Mouse (Mus musculus) left cerebral cortex, postnatal 14 days (tissue): ENCODE data around the gene Syvn1. TPM values are rescaled to one million over a fixed set of nuclear protein-coding genes. Genes with fewer than 3 reads are reported as not detected.

Experiments
- DNase-seq, 2 experiments: peaks; one replicate each; pipeline ENCODE4 v3.0.0; 2021 to 2022; ENCODE audit warnings: low spot score in 2 of 2, mixed read lengths in 1 of 2
- intact Hi-C: fragments of 180-260 bp; cut with DNase I; formaldehyde crosslinking; loops from one replicate; pipeline ENCODE4 v1.15.1; 2025
- long read RNA-seq, 2 experiments: library from polyadenylated mRNA; stranded (forward); transcript quantifications; one replicate each; pipeline ENCODE4 v2.0.0; 2021
- total RNA-seq, 2 experiments: library from RNA; stranded (reverse); gene quantifications; 2 replicates each; pipeline ENCODE4 v1.2.3; 2021

Syvn1 gene
- 10 to 100 TPM; 41.2 to 44.4 TPM for total RNA-seq
- long read RNA-seq, experiment 1, transcript Syvn1-204 (16 exons, 3,464 nt), result major isoform, 10 of 31 reads
- long read RNA-seq, experiment 1, partial matches to known transcripts, result 19 of 31 reads
- long read RNA-seq, experiment 1, other reads (novel, unspliced or antisense), result 2 of 31 reads
- long read RNA-seq, experiment 2, transcript Syvn1-204 (16 exons, 3,464 nt), result major isoform, 14 of 38 reads
- long read RNA-seq, experiment 2, partial matches to known transcripts, result 17 of 38 reads
- long read RNA-seq, experiment 2, other reads (novel, unspliced or antisense), result 7 of 38 reads

DNA sequence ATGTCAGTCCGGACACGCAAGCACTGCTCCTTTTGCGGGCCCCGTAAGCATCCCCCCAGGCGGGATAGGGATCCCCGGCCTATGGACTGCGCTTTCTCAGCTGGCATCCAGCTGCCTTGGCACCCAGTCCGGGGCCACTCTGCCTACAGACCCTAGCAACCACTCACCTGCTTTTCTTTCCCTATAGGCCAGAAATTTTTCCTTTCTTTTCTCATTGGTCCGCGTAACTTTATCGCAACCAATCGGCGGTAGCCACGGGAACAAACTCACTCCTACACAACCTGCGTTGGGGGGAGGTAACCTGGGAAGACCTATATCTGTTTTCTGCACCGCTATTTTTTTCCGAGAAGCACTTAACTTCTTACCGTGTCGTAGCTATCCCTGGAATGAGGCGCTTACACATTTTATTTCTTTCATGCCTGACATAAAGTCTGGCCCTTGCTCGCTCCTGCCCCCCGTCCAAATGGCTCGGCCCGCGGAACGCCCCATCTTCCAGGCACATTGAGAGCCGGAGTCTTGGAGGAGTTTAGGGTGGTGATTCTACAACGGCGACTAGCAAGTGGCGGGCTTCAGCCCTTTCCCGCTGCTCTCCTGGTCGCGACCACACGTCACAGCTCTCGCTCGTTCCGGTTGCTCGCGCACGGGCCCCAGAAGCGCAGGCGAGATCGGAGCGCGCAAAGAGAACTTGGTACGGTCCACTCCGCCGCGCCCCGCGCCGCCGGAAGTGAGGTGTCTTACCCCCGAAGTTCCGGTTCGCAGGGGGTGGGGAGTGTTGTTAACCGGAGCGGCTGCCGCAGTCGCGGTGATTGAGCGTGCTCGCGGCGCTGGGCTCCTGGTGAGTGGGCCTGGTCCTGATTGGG lies at the start of gene Syvn1:
TSS of gene Syvn1 (plus strand) at position 283 of the 860 bp plus-strand sequence.
- intact Hi-C loops, result loop anchor here (1.0 kb wide), 1 partner anchor 11 kb away; the partner anchor contains the start of genes Fau and Mrpl49
- peak; percentile 91 to 96 for DNase-seq

DNA sequence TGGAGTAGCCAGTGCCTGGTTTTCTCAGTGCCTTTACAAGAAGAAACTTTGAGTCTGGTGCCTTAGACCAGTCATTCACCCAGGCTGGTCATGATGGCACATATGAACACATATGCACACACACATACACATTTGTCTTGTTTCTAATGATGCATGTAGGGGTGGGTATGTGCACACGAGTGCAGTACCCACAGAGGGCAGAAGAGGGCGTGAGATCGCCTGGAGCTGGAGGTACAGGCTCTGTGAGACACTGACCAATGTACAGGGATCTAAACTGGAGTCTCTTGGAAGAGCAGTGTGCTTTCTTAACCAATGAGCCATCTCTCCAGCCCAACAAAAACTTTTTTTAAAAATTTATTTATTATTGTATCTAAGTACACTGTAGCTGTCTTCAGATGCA lies 48.2 kb upstream of the Syvn1 start:
- intact Hi-C loops, result no loop called here
- DNase-seq, result no peak

DNA sequence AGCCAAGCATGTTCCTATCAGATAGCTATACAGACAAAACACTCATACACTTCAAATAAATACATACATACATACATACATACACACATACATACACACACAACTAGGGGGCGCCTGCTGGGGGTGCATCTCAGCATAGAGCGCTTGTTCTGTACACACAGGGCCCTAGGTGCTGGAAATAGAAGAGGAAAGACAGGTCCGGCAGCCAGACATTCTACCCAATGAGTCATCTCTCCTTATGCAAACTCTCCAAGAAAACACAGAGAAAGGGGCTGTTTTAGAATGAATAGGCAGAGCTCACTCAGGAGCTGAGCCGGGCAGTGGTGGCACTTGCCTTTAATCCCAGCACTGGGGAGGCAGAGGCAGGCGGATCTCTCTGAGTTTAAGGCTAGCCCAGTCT lies 46.4 kb upstream of the Syvn1 start:
- intact Hi-C loops, result no loop called here
- DNase-seq, result no peak

DNA sequence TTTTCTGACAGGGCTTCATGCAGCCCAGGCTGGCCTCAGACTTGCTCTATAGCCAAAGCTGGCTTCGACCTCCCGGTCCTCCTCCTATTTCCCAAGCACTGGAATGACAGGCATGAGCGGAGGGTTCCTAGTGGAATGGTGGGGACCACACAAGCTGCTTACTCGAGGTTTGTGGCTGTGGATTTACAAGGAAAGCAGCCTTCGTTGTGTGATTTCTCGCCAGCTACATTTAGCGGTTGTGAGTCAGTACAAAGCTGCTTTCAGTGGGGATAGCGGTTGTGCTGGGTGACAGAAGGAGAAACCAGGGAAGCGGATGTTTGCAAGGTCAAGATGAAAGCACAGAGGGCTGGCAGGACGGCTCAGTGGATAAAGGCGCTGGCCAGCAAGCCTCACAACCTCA lies 40.8 kb upstream of the Syvn1 start:
- no peak for DNase-seq
- intact Hi-C loops, result no loop called here

DNA sequence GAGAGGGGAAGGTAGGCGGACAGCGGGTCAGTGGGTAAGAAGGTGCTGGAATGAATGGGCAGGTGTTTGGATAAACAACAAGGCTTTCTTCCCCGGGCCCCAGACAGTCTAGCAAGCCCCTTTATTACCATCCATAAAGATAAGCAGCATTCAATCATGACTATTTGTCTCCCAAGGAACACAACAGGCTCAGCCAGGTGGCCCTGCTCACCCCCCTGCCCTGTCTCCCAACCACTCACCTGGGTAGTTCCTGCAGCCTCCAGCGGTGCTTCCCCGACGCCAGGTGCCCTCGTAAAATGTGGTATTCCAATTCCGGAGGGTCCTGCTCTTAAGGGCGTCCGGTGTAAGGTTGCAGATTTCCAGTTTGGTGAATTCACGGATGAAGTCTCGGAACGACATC lies 39.4 kb upstream of the Syvn1 start:
- no peak for DNase-seq
- intact Hi-C loops, result no loop called here

DNA sequence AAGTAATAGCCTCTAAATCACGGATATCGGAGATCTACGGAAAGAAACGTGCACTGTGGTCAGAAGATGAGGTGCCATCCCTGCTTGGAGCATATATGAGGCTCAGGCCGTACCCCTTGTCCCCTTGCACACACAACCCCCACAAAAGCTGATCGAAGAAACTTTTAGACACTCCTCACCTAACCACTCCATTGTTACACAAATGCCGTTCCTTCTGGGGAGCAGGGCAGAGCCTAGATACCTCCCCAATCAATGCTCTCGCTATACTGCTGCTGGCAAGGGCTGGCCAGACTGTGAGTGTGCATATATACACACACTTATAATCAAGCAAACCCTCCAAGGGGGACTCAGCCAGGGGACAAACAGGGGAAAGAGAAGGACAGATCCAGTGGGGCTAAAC lies 37.2 kb upstream of the Syvn1 start:
- intact Hi-C loops, result no loop called here
- no peak for DNase-seq

DNA sequence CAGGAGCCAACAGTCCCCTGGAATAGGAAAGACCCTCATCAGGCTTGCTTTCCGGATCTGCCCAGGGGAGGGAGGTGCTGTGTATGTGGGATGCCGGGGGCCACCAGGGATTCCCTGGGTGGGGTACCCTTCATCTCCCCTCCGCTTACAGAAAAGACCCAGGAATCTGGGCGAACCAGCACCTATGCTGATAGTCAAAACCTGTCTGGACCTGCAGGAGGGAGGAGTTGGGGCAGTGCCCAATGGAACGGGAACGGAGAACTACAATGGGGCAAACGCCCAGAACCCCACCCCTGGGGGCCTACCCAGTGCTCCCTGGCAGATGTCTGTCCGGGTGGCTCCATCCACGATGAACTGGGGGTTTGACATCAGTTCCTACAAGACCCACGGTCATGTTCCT lies 32.7 kb upstream of the Syvn1 start:
- no peak for DNase-seq
- intact Hi-C loops, result no loop called here

DNA sequence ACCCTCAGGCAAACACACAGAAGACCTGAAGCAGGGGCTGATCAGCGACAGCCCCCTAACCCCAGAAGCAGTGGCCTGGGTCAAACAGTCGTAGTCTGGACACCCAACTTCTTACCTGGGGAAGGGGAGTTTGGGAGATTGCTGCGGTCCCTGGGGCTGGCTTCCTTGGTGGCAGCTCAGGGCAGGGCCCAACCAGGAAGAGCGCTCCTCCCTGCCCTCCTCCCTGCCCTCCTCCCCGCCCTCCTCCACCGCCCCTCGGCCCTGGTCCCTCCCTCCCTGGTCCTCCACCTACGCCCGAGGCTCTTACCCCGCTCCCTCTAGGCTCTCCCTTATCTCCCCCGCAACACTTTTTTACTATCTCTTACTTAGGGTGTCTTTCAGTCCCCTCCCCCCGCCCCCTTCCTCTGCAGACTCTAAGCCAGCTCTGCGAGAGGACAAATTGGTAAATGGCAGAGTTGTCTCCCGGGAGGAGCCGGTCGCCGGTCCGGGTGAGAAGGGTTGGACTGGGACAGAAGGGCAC lies 31.3 kb upstream of the Syvn1 start:
- DNase-seq, result no peak
- intact Hi-C loops, result loop anchor here (5.0 kb wide), 1 partner anchor 93 kb away; the partner anchor contains the start of gene Cdc42ep2

DNA sequence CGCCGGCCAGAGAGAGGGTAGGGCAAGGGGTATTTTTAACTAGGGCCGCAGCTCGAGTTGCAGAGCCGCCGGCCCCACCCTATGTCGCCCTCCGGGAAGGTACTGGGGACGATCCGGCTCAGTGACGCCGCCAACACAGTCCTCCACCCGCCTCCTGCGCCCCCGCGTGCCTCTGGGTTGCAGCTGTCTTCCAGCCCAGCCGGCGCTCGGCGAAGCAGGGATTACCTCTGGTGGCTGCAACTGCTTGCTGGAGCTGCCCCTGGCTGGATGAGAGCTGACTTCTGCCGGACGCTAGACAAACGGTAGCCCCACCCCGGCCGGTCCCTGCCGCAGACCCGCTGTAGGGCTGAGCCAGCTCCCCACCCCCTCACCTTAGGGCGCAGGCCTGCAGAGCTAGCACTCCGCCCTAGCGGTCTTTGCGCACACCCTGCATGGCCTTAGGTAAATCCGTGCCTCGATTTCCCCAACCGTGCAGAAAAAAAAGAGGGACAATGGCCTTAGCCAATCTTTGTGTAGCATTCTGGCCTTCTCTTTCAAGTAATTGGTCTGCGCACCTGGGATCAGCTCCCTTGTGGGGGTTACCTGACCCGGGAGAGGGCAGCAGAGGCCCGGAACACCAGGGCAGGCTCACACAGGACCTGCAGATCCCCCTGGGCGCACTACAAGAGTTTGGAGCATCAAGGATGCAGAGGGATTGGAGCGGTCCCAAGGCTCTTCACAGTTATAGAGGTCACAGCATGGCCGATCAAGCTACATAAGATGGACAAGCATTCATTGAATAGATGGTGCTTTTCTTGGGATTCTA lies 30.7 kb upstream of the Syvn1 start, which contains the start of gene Capn1:
TSS of gene Capn1 (minus strand) at position 387 of the 805 bp plus-strand sequence.
- peak; percentile 52 to 68 for DNase-seq
- intact Hi-C loops, result loop anchor here (5.0 kb wide), 1 partner anchor 93 kb away; the partner anchor contains the start of gene Cdc42ep2

DNA sequence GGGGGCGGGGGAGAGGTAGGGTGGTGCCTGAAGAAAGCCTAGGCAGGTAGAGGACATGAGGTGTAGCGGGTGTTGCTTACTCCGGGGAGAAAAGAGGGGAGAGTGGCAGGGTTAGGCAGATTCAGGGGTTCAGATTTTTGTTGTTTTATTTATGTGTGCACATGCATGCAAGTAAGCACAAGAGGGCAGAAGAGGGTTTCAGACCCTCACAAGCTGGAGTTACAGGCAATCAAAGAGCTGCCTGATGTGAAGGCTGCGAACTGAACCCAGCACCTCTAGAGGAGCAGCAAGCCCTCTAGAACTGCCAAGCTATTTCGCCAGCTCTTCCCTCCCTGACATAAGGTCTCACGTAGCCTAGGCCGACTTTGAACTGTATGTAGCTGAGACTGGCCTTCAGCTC lies 29.8 kb upstream of the Syvn1 start:
- intact Hi-C loops, result loop anchor here (5.0 kb wide), 1 partner anchor 94 kb away; the partner anchor contains the start of gene Cdc42ep2
- no peak for DNase-seq

DNA sequence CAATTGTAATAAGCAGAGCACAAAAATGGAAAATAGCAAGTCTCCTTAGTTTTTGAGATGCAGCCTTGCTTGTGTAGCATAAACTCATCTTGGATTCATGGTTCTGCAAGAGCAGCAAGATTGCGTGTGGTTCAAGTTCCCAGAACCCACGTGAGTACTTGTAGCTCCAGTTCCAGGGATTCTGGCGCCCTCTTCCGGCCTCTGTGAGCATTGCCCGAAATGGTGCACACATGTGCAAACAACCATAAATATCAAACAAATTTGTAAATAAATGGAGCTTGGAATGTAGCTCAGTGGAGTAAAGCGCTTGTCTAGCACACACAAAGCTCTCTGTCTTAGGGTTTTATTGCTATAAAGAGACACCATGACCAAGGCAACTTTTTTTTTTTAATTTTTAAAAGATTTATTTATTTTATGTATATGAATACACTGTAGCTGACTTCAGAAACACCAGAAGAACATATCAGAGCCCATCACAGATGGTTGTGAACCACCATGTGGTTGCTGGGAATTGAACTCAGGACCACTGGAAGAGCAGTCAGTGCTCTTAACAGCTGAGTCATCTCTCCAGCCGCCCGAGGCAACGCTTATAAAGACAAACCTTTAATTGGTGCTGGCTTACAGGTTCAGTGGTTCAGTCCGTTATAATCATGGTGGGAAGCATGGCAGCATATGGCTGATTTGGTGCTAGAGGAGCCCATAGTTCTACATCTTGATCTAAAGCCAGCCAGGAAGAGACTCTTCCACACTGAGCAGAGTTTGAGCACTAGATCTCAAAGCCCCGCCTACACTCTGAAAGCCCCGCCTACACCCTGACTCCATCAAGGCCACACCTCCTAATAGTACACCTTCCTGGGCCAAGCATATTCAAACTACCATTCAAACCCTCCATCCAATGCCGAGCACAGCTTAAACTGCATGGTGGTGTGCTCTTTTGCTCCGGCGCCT lies 28.0 kb upstream of the Syvn1 start:
- intact Hi-C loops, result loop anchor here (2.0 to 5.0 kb wide), 2 partner anchors 54 to 96 kb away; partner anchors contain the start of genes Cdc42ep2 and Pola2
- DNase-seq, result peak; percentile 88 to 91

DNA sequence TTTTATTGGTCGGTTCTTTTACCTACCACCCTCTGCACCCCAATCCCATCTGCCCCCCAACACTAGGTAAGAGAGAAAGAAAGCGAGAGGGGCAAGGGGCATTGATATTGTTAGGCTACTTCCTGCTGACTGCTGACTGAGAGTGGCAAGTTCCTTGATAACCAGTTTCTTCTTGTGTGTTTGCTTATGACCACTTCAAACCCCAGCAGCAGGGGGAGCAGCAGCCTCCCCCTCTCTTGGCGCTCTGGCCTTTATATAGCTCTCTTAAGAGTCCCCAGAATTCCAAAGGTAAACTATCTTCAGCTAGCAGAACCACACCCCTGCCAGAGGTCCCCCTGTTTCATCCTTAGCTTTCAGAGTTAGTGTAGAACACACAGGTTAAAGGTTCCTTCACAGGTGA lies 26.1 kb upstream of the Syvn1 start:
- DNase-seq, result no peak
- intact Hi-C loops, result no loop called here

DNA sequence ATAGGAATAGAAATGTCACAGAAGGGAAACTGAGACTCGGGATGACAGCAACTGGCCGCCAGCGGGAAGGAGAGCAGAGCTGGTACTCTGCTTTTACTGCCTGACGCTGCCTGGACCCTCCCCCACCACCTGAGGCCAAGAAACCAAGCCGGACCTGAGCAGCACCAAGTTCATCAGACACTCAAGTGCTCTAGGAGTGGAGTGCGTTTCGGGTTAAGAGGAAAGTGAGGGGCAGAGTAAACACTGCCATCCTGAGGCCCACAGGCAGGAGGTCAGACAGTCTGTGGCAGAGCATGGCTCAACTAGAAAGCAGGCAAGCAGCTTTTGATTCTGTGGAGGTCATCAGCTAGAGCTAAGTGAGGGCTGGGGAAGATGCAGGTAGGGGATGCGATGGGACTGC lies 23.3 kb upstream of the Syvn1 start:
- intact Hi-C loops, result no loop called here

DNA sequence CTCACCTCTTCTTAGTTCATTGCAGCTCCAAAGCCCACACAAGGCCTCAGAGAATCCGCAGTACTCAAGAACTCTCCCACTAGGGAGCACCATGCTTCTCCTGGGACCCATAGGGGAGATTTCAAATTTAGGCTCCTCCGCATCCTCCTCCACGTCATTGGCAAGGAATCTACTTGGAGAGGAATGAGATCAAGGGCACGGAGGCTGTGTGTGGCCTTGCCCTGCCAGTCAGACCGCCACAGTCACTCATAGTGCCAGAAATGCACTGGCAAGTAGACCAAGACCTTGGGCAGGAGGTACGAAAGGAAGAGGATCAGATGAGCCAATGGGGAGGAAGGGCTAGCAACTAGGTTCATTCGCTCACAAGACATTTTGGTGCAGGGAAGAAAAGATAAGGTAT lies 22.4 kb upstream of the Syvn1 start:
- intact Hi-C loops, result no loop called here
- no peak for DNase-seq

More for the DNA sequence above, 23.3 kb upstream of the Syvn1 start:
- DNase-seq, result no peak

DNA sequence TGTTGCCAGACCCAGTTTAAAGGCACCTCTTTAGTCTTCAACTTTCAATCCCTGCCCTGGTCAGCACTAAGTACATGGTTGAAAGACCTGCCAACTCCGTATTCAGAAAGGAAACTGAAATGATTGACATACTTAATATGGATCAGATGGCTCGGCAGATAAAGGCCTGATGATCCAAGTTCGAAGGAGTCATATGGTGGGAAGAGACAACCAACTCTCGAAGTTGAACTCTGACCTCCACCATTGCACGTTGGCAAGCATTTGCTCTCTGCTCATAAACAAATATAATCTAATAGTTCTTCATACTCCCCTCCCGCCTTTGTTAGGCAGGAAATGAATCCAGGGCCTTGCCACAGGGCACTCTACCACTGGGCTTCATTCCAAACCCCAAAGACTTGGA lies 17.4 kb upstream of the Syvn1 start:
- no peak for DNase-seq
- intact Hi-C loops, result no loop called here

DNA sequence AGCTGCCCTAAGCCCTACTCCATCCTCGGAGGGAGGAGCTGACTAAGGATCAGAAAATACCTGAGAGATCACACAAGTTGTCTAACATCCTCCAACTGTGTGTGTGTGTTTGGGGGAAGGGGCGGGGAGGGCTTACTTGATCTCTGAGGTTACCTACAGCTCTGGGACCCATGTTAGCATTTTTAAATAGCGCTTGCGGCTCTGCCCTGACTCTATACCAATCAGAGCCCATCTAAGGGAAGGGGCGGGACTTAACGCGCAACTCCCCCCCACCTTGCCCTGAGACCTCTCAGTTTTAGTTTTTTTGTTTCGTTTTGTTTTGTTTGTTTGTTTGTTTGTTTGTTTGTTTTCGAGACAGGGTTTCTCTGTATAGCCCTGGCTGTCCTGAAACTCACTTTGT lies 16.9 kb upstream of the Syvn1 start:
- intact Hi-C loops, result no loop called here
- DNase-seq, result no peak

DNA sequence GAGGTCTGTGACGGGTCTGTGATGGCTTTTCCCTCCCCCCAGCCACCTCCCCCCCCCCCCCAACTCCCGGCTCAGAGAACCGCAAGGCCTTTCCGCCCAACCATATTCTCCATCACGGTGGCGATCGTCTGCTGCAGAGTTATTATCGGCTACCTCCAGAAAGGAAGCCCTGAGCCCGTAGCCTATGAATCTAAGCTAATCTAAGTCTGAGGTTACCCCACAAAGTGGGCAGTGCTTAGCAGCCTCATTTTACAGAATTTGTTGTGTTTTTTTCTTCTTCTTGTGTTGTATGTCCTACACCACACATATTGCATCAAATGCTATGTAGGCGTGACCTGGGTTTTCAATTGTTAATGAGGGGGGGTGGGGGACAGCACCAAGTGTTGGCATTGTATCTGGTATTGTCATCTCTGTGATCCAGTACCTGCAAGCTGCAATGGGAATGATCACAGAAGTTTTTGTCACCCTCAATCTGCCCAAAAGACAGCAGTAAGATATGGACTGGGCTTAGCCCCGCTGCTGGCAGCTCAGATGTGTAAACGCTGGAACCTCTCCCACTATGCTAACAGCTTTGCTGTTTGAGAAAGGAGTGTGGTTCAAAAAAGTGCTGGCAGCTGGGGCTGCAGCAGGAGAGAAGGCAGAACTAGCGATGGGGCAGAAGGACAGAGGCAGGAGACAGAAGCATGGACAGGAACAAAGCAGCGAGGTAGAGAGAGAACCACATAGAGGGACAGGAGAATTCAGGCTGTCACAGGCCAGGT lies 15.7 kb upstream of the Syvn1 start:
- intact Hi-C loops, result no loop called here
- DNase-seq, result no peak
